Mouse (Mus musculus) kidney, postnatal 0 days (tissue): Measurements from ENCODE around the gene March8. TPM values are rescaled to one million over a fixed set of nuclear protein-coding genes. Genes with fewer than 3 reads are reported as not detected.

Experiments
- ATAC-seq: fragments of 200-750 bp; cut with Nextera tagmentation; replicated peaks from 2 replicates; pipeline ENCODE4 v1.8.0; 2017; ENCODE audit warnings: low read depth, moderate number of reproducible peaks, moderate TSS enrichment, moderate library complexity; ENCODE audit not compliant: low FRiP score
- DNase-seq: peaks from one replicate; pipeline ENCODE4 v3.0.0-alpha.2; 2016; ENCODE audit warnings: low spot score
- H3K27ac ChIP-seq: fragments of 300-500 bp; sonication (generic); 2 replicates; pipeline ENCODE4 v1.5.1; 2014; ENCODE audit warnings: mild to moderate bottlenecking
- H3K27me3 ChIP-seq: fragments of 300-500 bp; sonication (generic); 2 replicates; pipeline ENCODE4 v1.6.1; 2014; ENCODE audit warnings: low read length, mixed read lengths; ENCODE audit not compliant: insufficient read depth
- H3K36me3 ChIP-seq: fragments of 300-500 bp; sonication (generic); 2 replicates; pipeline ENCODE4 v1.6.1; 2014; ENCODE audit warnings: low read length, mixed read lengths; ENCODE audit not compliant: insufficient read depth
- H3K4me1 ChIP-seq: fragments of 300-500 bp; sonication (generic); replicated peaks from 2 replicates; pipeline ENCODE4 v1.6.1; 2014; ENCODE audit warnings: antibody characterized with exemption, low read length, mixed read lengths; ENCODE audit not compliant: insufficient read depth
- H3K4me2 ChIP-seq: fragments of 300-500 bp; sonication (generic); 2 replicates; pipeline ENCODE4 v1.6.1; 2014; ENCODE audit warnings: mild to moderate bottlenecking, low read length, moderate library complexity, mixed read lengths
- H3K4me3 ChIP-seq: fragments of 300-500 bp; sonication (generic); replicated peaks from 2 replicates; pipeline ENCODE4 v1.5.1; 2014; ENCODE audit warnings: low read depth, low read length
- H3K9ac ChIP-seq: fragments of 300-500 bp; sonication (generic); 2 replicates; pipeline ENCODE4 v1.6.1; 2014; ENCODE audit warnings: low read depth, low read length
- H3K9me3 ChIP-seq: fragments of 300-500 bp; sonication (generic); replicated peaks from 2 replicates; pipeline ENCODE4 v1.6.1; 2016; ENCODE audit warnings: low read length, inconsistent platforms, mixed read lengths
- CTCF ChIP-seq: IDR thresholded peaks from 2 replicates; pipeline ENCODE4 v1.5.1; 2016; ENCODE audit warnings: antibody characterized with exemption, low read depth, mild to moderate bottlenecking, moderate library complexity
- WGBS: fragments of 180-500 bp; shearing (Covaris S2); extraction: QIAGEN DNeasy Blood & Tissue Kit; methylation state at CpG from one replicate; pipeline ENCODE4 v1.1.7; 2014; 5-methylcytosine and 5-hydroxymethylcytosine counted together
- polyA plus RNA-seq: library from polyadenylated mRNA; unstranded; fragments of >200 nt; fragmentation: Nextera tagmentation; extraction: Ambion mirVana; gene quantifications from 2 replicates; pipeline ENCODE4 v1.2.1, GENCODE M21; 2015

The March8 gene
- polyA plus RNA-seq, 1 experiment from 2014 or later, result 36.3 TPM

DNA sequence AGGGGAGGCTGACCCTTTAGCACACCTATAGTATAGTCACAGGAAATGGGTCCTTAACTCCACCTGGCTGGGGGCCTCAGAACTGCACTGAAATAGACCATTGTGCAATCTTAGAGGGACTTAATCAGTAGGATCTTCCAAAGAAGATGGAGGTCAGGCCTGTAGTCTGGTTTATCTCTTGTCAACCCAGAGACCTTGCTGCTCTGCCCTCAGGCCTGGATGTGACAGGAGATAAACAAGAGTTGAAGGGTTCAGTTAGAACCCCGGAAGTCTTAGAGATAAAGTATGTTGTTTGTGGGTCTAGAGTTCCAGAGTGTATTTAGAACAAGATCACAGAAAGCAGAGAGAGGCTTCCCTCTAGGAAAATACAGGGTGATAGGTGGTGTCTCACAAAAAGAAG is 118.7 kb downstream of the March8 start:
- no peak overlapping the region for H3K27ac ChIP-seq
- peaks cover 5% of the 10 kb centered on the region; the same call in 1 of the 2 replicates for H3K4me1 ChIP-seq
- H3K27me3 ChIP-seq, result peaks cover 11% of the 10 kb centered on the region; the same call in 1 of the 2 replicates
- H3K9ac ChIP-seq, result no peak overlapping the region
- no peak overlapping the region for H3K4me2 ChIP-seq
- WGBS, result 85% methylated on average over 1 of the region's 1 CpGs
- H3K36me3 ChIP-seq, result no peaks in the 10 kb centered on the region
- TF ChIP-seq CTCF, result no peak
- no peak overlapping the region for H3K4me3 ChIP-seq
- H3K9me3 ChIP-seq, result no peaks in the 10 kb centered on the region
- DNase-seq (no peak), ATAC-seq (no peak)

DNA sequence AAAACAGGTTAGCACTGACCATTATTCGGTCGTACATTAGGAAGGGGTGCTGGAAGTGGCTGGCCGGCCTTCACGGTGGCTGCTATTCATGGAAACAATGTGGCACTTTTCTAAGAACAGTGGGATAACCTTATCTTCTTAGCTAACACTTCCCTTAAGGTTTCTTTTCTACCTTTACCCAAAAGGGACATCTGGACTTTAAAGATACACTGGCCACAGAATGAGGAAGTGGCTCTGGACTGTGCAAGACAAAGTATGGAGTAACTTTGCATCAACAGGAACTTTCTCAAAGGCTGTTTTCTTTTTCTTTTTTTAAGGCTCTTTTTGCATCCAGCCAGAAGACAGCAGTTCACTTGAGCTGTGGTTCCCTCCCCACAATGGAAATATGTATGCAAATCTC is 120.9 kb downstream of the March8 start:
- WGBS, result 81% methylated on average over 4 of the region's 4 CpGs
- H3K9ac ChIP-seq, result no peak overlapping the region
- no peaks in the 10 kb centered on the region for H3K9me3 ChIP-seq
- no peak overlapping the region for H3K4me2 ChIP-seq
- peaks cover 5% of the 10 kb centered on the region; the same call in 1 of the 2 replicates for H3K4me1 ChIP-seq
- DNase-seq (no peak), ATAC-seq (no peak)
- TF ChIP-seq CTCF, result no peak
- no peak overlapping the region for H3K4me3 ChIP-seq
- no peak overlapping the region for H3K27ac ChIP-seq
- H3K27me3 ChIP-seq, result peaks cover 11% of the 10 kb centered on the region; the same call in 1 of the 2 replicates
- H3K36me3 ChIP-seq, result no peaks in the 10 kb centered on the region

Other genes with a start within 250 kb of the March8 start
- gene Tmcc1, start 144.5 kb upstream of the March8 start, polyA plus RNA-seq, result 6.9 and 7.6 TPM in 2 replicates
- gene Washc2, start 130.0 kb upstream of the March8 start, polyA plus RNA-seq, result 40.5 and 49.2 TPM in 2 replicates
- 4.9 and 5.7 TPM in 2 replicates for gene Zfand4, start 73.8 kb upstream of the March8 start, polyA plus RNA-seq
- gene Alox5, start 123.2 kb downstream of the March8 start, polyA plus RNA-seq, result 0.46 and 0.56 TPM in 2 replicates
- not detected in 2 replicates for gene Olfr211, start 151.1 kb downstream of the March8 start, polyA plus RNA-seq
- gene Olfr212, start 168.5 kb downstream of the March8 start, polyA plus RNA-seq, result 0.04 TPM in 1 of 2 replicates, not detected in the other
- gene Olfr213, start 200.4 kb downstream of the March8 start, polyA plus RNA-seq, result not detected in 2 replicates
- gene Gm5580, start 213.1 kb downstream of the March8 start, polyA plus RNA-seq, result 0.29 and 0.55 TPM in 2 replicates
- not detected in 2 replicates for gene Olfr214, start 216.2 kb downstream of the March8 start, polyA plus RNA-seq
- not detected in 2 replicates for gene Olfr215, start 246.2 kb downstream of the March8 start, polyA plus RNA-seq